In genomic region chr13:118835078-118835477, GRCm38 (mm10) we compare ENCODE assay signal across 10 mouse cellular contexts.
DNase-seq lines count a peak whose midpoint lies in the region; ATAC-seq and TF ChIP-seq lines count a peak whose summit lies in the region.
"Had no signal": no experiment of that assay in that cellular context is flagged by ENCODE, and none has a peak within 500 bp of the region (broad histone marks: within the 10 kb centered on the region; RNA-seq: fewer than 3 reads in every experiment).

No protein-coding gene starts in this region.

- H3K27me3 ChIP-seq in hindbrain, postnatal 0 days (ENCODE audit: insufficient read depth, low read length): no peaks in the 10 kb centered on the region
- no peaks in the 10 kb centered on the region for H3K27me3 ChIP-seq in hindbrain, embryonic 12.5 days
- H3K27me3 ChIP-seq in midbrain, postnatal 0 days (ENCODE audit: insufficient read depth, low read length): no peaks in the 10 kb centered on the region
- H3K27me3 ChIP-seq: heart, embryonic 15.5 days had no signal

- peak; percentile 36 for DNase-seq in adrenal gland, postnatal 10 days
- DNase-seq in adrenal gland, adult 8-10 months: no peak
- DNase-seq in hindbrain, postnatal 0 days (ENCODE audit: low spot score): peak; percentile 2
- peak; percentile 13 for DNase-seq in right cerebral cortex, postnatal 4 days
- no peak for DNase-seq in right cerebral cortex, adult 18-20 months
- DNase-seq in midbrain, postnatal 0 days (ENCODE audit: low spot score): no peak
- DNase-seq: thymus, postnatal 4 days had no signal

- H3K4me3 ChIP-seq in hindbrain, postnatal 0 days (ENCODE audit: low read length): no peak overlapping the region
- no peak overlapping the region for H3K4me3 ChIP-seq in hindbrain, embryonic 12.5 days
- no peak overlapping the region for H3K4me3 ChIP-seq in midbrain, postnatal 0 days (ENCODE audit: low read depth, low read length)
- H3K4me3 ChIP-seq: heart, embryonic 15.5 days had no signal

- no peaks in the 10 kb centered on the region for H3K4me1 ChIP-seq in hindbrain, postnatal 0 days (ENCODE audit: insufficient read depth, low read length)
- no peaks in the 10 kb centered on the region for H3K4me1 ChIP-seq in hindbrain, embryonic 12.5 days
- H3K4me1 ChIP-seq in midbrain, postnatal 0 days (ENCODE audit: insufficient read depth, low read length): no peaks in the 10 kb centered on the region
- H3K4me1 ChIP-seq: heart, embryonic 15.5 days had no signal

- H3K9ac ChIP-seq in hindbrain, postnatal 0 days (replicated peaks; ENCODE audit: low read length): no peak overlapping the region
- H3K9ac ChIP-seq in hindbrain, embryonic 12.5 days: no peak overlapping the region
- no peak overlapping the region for H3K9ac ChIP-seq in midbrain, postnatal 0 days (replicated peaks; ENCODE audit: low read length, poor library complexity, severe bottlenecking)
- H3K9ac ChIP-seq: heart, embryonic 15.5 days had no signal

- no peaks in the 10 kb centered on the region for H3K36me3 ChIP-seq in hindbrain, postnatal 0 days (ENCODE audit: insufficient read depth, low read length)
- no peaks in the 10 kb centered on the region for H3K36me3 ChIP-seq in hindbrain, embryonic 12.5 days
- no peaks in the 10 kb centered on the region for H3K36me3 ChIP-seq in midbrain, postnatal 0 days (ENCODE audit: insufficient read depth, low read length)
- H3K36me3 ChIP-seq: heart, embryonic 15.5 days had no signal

- TF ChIP-seq CTCF in hindbrain, postnatal 0 days (IDR thresholded peaks at IDR 0.05; ENCODE audit: low read depth): no peak
- TF ChIP-seq CTCF in midbrain, postnatal 0 days (IDR thresholded peaks at IDR 0.05): no peak

- H3K27ac ChIP-seq in hindbrain, postnatal 0 days: no peak overlapping the region
- H3K27ac ChIP-seq in hindbrain, embryonic 12.5 days: no peak overlapping the region
- no peak overlapping the region for H3K27ac ChIP-seq in midbrain, postnatal 0 days (ENCODE audit: low read depth, low read length)
- H3K27ac ChIP-seq: heart, embryonic 15.5 days had no signal

- H3K9me3 ChIP-seq in hindbrain, postnatal 0 days (ENCODE audit: low read length): no peaks in the 10 kb centered on the region
- no peaks in the 10 kb centered on the region for H3K9me3 ChIP-seq in hindbrain, embryonic 12.5 days (replicated peaks)
- no peaks in the 10 kb centered on the region for H3K9me3 ChIP-seq in midbrain, postnatal 0 days (ENCODE audit: low read length)
- H3K9me3 ChIP-seq: heart, embryonic 15.5 days had no signal

- 40% methylated on average over 4 of the region's 4 CpGs for WGBS in hindbrain, postnatal 0 days
- WGBS in hindbrain, embryonic 12.5 days: 69% methylated on average over 4 of the region's 4 CpGs
- 41% methylated on average over 4 of the region's 4 CpGs for WGBS in midbrain, postnatal 0 days

- no peak for ATAC-seq in hindbrain, postnatal 0 days
- ATAC-seq in hindbrain, embryonic 12.5 days (ENCODE audit: low FRiP score): no peak
- ATAC-seq in midbrain, postnatal 0 days (ENCODE audit: low FRiP score): peak; percentile 34; the same call in 1 of the 2 replicates
- ATAC-seq in megakaryocyte-erythroid progenitor cell, adult 5-6 weeks (replicated peaks; ENCODE audit: low FRiP score, low TSS enrichment, poor library complexity, severe bottlenecking): no peak

- H3K4me2 ChIP-seq in hindbrain, postnatal 0 days (ENCODE audit: low read depth, low read length): no peak overlapping the region
- no peak overlapping the region for H3K4me2 ChIP-seq in hindbrain, embryonic 12.5 days (replicated peaks)
- no peak overlapping the region for H3K4me2 ChIP-seq in midbrain, postnatal 0 days (ENCODE audit: low read depth, low read length, poor library complexity, severe bottlenecking)
- H3K4me2 ChIP-seq: heart, embryonic 15.5 days had no signal

Comparison
In these comparisons a context has a peak if more than half of its experiments do, and no peak if none do; other contexts are left out.
1. DNase-seq: peak in adrenal gland, postnatal 10 days (single experiment), hindbrain, postnatal 0 days (single experiment) and right cerebral cortex, postnatal 4 days (single experiment); none in adrenal gland, adult 8-10 months (single experiment), right cerebral cortex, adult 18-20 months (single experiment) and midbrain, postnatal 0 days (single experiment).